Mouse (Mus musculus): ENCODE data around the gene Sncg.

- TF ChIP-seq CTCF (IDR thresholded peaks at IDR 0.05; ENCODE audit: low read depth) (no peak), EP300 (IDR thresholded peaks at IDR 0.05; ENCODE audit: low read depth) (no peak)
These were observed 1.4 kb upstream of the Sncg start for GRCm38 (mm10) chr14:34375941-34376340.
